Mouse (Mus musculus): ENCODE data around the gene Zfp991.
"Not testable (repeated sequence)": the region's sequence is repeated elsewhere in the genome, so short reads cannot be mapped to it uniquely, and the experiment has no call there.

Gene Zfp991

DNA sequence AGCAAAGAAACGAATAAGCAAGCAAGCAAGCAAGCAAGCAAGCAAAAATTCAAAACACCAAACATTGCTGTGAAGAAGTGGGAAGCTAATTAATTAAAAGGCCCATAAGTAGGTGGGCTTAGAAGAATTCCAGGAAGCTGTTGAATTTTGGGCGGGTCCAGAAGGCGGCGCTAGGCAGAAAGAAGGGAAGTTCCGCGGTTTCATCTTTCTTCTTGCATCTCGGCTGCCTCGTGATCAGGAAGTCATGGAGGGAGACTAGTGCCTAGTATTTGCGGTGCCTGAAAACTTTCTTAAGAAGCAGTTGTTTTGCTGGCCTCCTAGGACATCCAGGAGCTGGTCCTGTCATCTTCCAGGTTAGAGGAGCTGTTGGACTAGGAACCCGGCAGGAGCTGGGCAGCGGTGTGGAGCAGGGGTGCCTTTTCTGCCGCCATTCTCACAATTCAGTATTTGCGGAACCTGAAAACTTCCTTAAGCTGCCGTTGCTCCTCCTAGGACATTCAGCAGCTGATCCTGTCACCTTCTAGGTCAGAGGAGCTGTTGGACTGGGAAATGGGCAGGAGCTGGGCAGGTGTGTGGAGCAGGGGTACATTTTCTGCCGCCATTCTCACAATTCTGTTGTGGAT, at the start of gene Zfp991:
TSS of gene Zfp991 (plus strand) at position 202 of the 623 bp plus-strand sequence.
- not testable (repeated sequence) for DNase-seq (ENCODE audit: low spot score in 2 of 2)

DNA sequence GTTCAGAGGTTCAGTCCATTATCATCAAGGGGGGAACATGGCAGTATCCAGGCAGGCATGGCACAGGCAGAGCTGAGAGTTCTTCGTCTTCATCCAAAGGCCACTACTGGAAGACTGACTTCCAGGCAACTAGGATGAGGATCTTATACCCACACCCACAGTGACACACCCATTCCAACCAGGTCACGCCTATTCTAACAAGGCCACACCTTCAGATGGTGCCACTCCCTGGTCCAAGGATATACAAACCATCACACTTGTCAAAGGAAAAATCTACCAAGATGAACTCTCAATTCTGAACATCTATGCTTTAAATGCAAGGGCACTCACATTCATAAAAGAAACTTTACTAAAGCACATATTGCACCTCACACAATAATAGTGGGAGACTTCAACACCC, 36.2 kb upstream of the Zfp991 start:
- DNase-seq (ENCODE audit: low spot score in 2 of 2), result not testable (repeated sequence)

DNA sequence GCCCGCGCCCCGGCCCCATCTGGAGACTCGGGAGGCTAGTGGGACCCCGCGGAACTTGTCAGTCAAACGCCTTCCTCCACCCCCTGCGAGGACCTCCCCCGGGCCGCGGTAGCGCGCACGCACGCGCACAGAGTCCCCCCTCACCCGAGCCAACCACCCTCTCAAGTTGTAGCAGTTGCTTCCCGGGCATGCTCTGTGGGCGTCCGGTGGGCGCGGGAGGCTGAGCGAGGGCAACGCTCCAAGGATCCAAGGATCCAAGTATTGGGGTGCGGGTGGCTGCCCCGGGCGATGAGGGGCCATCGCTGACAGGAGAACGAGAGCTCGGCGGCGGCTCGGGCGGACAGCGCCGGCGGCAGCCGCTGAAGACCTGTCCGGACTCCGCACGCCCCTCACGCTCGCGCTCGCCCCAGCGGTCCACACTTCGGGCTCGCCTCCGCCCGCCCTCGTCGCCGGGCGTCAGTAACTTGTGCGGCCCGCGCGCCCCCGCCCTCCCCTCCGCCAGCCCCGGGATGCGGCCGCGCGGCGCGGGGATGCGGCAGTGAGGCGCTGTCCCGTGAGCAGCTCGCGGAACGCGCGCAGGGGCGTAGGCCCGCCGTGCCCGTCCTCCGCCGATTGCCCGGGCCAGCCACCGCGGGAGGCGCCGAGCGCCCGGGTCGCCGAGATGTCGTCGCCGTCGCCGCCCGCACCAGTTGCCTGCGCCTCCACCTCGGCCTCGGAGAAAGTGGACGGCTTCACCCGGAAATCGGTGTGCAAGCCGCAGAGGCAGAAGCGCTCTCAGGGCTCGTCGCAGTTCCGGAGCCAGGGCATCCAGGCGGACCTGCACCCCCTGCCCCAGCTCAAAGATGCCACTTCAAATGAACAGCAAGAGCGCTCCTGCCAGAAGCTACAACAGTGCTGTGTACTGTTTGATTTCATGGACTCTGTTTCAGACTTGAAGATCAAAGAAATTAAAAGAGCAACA, 29.9 kb upstream of the Zfp991 start:
- not testable (repeated sequence) for DNase-seq (ENCODE audit: low spot score in 2 of 2)

DNA sequence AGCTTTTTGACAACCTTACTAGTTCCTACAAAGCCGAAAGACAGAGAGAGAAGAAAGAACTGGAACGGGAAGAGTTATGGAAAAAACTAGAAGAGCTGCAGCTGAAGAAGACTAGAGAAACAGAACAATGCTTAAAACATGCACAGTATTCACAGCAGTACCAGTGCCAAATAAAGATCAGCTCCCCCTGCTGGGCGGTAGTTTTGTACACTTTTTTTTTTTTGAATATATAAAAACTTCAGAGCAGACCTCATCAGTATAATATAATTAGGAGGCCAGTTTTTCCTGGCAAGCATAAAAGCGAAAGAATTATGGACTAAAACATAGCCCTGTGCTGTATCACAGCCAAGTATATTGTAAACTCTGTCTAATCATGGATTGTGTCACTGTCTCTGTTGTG, 28.0 kb upstream of the Zfp991 start:
- not testable (repeated sequence) for DNase-seq (ENCODE audit: low spot score in 2 of 2)

DNA sequence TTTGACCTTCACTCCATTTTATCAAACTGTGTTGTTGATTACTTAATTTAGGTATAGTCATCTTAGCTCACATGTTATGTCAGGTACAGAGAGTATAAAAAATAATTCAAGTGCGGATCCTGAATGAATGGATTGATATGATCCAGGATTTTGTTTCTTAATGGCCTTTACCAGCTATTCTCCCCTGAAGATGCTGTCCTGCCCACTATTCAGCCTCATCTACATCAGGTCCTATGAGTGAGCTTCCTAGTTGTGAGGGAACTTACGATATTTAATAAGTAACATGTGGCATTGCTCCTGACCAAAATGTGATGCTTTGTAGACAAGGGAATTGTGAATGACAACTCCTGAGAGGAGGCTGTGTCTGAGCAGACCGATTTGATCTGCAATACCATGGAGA, 14.0 kb upstream of the Zfp991 start:
- DNase-seq (ENCODE audit: low spot score in 2 of 2), result not testable (repeated sequence)

DNA sequence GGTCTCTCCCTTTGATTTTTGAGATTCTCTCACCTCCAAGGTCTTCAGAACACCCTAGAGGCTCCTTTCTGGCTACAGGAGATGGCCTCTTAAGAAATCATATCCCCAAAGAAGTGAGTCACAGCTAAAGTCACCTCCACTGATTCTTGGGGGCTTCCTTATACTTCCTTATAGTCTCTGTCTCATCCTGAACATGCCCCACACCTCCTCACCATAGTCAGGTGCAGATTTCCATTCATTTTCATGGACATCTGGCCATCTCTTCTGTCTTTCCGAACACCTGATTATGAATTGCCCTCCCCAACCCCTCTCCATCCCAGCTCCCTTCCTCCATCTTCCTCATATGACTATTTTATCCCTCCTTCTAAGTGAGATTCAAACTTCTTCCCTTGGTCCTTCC, 9.6 kb upstream of the Zfp991 start:
- DNase-seq (ENCODE audit: low spot score in 2 of 2), result not testable (repeated sequence)

DNA sequence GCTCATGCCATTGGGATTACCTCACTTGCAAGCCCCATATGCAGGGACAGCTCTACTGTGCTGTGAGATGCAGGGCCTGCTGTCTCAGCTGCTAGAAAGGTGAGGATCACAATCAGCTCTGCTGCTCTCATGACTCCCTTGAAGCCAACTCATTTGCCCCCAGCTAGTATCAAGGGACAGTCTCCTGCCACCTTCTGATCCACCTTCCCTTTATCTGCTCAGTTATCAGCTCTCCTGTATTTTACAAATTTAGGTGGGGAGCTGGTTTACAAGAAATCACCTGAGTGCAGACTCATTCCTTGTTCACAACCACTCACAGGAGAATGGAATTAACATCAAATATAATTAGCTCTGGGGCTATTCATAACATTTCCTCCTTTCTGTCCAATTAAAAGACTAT, 8.0 kb upstream of the Zfp991 start:
- not testable (repeated sequence) for DNase-seq (ENCODE audit: low spot score in 2 of 2)

DNA sequence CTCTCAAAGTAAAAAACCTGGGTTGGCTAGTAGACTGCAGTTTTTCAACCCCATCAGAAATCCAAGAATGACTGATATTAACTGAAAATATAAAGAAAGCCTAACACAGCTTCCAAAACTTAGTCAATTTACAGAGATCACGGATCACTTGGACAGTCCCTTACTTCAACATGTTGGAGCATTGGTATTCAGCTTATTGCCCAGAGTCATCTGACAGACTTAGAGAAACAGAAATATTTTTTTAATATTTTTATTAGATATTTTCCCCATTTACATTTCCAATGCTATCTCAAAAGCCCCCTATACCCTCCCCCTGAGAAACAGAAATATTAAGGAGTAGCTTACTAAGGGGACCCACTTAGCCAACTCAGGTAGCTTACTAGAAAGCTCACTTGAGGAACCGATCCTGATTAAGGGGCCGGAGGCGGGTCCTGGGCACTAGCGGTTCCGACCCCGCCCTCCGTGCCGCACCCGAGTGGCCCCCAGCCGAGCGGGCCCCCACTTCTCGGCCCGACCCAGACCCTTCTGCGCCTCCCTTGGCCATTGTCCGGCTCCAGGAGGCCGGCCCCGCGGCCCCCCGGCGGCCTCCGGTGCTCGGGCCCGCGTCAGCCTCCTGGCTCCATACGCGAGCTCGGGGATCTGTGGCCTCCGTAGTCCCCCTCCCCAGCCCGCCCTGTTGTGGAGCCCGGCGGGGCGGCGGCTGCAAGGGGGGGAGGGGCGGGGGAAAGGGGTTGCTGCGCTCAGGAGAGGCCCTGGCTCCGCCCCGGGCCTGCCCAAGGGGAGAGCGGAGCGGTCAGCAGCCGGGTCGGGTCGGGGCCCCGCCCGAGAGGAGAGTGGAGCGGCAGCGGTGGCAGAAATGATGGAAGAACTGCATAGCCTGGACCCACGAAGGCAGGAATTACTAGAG, 7.2 kb upstream of the Zfp991 start:
- DNase-seq (ENCODE audit: low spot score in 2 of 2), result peak; percentile 54 to 77

DNA sequence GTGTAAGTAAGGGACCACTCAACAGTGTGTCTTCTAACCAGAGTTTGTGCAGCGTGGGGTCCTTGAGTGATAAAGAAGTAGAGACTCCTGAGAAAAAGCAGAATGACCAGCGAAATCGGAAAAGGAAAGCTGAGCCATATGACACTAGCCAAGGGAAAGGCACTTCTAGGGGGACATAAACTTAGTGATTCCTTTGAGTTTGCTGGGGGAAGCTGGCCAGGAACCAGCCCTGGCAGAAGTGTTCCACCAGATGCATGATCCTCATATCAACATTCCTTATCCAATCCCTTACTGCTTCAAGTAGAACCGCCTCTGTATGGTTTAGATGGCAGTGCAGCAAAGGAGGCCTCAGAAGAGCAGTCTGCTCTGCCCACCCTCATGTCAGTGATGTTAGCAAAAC, 6.5 kb upstream of the Zfp991 start:
- DNase-seq (ENCODE audit: low spot score in 2 of 2), result not testable (repeated sequence)

DNA sequence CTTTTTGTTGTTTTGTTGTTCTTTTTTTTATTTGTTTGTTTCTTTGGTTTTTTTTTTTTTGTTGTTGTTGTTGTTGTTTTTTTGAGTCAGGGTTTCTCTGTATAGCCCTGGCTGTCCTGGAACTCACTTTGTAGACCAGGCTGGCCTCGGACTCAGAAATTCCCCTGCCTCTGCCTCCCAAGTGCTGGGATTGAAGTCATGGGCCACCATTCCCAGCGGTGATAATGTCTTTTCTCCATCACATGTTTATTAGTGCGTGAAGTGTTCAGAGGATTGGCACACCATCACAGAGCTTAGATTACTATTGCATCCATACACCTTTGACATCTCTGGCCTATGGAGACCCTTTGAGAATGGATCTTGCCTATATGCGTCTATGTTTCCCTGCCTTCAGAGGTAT, 6.0 kb upstream of the Zfp991 start:
- DNase-seq (ENCODE audit: low spot score in 2 of 2), result peak in 1 of 2 experiments; percentile 64

DNA sequence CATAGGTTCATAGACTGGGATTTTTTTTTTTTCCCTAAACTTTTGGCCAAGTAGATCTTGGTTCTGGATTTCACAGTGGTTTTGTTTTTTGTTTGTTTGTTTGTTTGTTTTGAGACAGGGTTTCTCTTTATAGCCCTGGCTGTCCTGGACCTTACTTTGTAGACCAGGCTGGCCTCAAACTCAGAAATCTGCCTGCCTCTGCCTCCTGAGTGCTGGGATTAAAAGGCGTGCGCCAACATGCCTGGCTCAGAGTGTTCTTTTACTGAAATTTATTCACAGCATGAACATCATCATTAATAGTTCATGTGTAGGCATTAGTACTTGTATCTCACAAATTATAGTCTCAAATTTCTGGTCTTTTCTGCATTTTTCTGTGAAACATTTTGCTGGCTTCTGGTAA, 5.4 kb upstream of the Zfp991 start:
- DNase-seq (ENCODE audit: low spot score in 2 of 2), result peak in 1 of 2 experiments; percentile 59

DNA sequence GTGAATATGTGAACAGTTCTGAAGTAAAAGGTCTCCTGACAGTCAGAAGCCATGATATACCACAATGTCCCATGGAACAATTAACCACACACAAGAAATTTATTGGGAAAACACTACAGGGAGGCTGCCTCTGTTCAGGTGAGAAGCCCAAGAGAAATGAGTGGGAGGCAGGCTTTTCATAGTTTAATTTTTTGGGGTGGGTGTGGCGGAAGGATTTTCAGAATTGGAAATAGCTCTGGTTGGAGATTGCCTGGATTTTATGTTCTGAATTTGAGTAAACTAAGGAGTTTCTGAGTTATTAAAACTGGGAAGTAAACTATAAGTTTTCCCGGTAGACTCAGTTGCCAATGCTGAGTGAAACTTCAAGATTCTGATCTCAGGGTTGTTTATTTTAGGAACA, 4.7 kb upstream of the Zfp991 start:
- DNase-seq (ENCODE audit: low spot score in 2 of 2), result not testable (repeated sequence)

DNA sequence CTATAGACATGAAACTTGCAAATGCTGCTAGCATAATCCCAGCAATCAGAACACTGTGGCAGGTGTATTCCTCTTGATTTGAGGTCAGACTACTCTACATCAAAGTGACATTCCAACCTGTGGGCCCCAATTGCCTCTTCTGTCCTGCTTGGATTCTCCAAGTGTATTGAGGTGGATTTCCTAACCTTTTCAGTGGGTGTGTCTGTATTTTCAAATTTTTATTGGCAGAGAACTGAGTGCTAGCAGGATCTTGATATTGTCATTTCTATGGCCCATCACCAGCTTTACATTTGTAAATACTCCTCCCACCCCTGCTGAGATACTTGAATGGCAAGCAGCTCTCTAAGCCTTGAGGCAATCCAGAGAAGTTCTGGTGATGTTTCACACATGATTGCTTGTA, 3.7 kb upstream of the Zfp991 start:
- not testable (repeated sequence) for DNase-seq (ENCODE audit: low spot score in 2 of 2)

DNA sequence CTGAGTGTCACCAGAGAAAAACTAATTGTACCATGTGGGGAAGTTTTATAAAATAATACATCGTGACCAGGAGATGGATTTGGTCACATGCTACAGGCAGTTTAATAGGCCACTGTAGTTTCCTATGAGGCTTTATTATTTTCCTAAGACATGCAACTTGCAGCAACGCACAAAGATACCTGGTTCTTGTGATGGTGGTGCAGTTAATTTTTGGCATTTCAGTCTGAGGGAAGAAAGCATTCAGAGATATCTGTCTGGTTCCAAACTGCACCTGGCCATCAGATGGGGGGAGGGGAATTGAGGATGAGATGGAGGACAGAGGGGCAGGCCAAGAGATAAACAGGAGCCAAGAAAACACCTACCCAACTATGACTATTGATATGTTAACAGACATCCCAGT, 1.8 kb downstream of the Zfp991 start:
- not testable (repeated sequence) for DNase-seq (ENCODE audit: low spot score in 2 of 2)

DNA sequence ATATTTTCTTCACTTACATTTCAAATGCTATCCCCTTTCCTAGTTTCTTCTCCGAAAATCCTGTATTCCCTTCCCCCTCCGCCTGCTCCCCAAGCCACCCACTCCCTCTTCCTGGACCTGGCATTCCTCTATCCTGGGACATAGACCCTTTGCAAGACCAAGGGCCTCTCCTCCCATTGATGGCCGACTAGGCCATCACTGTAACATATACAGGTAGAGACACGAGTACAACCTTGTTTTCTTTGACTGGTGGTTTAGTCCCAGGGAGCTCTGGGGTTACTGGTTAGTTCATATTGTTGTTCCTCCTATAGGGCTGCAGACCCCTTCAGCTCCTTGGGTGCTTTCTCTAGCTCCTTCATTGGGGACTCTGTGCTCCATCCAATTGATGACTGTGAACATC, 9.9 kb downstream of the Zfp991 start:
- DNase-seq (ENCODE audit: low spot score in 2 of 2), result not testable (repeated sequence)

DNA sequence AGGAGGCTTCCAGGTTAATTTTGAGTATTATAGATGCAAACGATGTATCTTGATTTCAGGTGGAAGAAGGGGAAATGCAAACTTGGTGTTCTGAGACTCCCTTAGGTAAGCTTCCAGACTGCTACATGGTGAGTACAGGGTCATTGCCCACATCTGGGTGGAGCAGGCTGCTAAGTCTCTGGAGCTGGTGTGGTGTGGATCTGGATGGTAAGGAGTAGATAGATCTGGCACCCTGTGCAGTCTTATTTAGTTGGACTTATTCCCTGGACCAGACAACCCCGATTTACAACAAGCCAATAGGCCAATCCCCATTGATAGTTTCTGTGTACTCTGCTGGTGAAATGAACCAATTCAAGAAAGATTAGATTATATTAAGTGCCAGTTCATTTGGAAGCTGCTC, 33.4 kb downstream of the Zfp991 start:
- DNase-seq (ENCODE audit: low spot score in 2 of 2), result not testable (repeated sequence)

DNA sequence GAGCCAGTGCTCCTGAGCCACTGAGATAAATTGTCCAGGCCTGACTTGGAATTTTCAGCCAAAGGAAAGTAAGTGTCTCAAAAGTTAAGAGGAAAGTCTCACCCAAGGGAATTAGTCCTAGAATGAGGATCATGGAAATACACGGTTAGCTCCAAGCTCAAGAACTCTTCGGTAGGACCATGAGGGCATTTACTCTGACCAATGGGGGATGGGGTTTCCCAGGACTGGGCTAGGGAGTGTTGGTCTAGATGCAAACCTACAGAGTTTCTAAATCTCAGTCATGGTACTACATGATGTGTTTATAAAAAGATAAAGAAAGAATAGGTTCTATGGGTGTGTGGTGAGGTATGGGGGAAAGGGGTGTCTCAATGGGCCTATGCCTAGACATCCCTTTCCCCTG, 38.7 kb downstream of the Zfp991 start:
- not testable (repeated sequence) for DNase-seq (ENCODE audit: low spot score in 2 of 2)

DNA sequence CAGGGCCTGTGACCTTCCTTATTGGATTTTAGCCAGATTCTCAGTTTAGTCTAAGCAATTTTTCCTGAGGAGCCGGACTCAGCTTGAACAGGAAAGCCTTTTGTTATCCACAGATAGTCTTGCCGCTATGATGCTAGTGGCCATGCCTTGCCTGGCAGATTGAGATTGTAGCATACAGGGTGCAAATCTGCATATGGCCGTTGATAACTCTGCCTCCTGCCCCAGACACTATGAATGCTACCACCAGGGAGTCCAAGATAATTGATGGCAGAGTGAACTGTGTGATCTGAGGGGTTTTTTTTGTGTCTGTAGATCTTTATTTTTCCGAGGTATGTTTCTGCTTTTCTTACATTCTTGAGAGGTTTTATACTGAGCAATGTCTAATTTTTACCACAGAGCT, 39.7 kb downstream of the Zfp991 start:
- not testable (repeated sequence) for DNase-seq (ENCODE audit: low spot score in 2 of 2)

DNA sequence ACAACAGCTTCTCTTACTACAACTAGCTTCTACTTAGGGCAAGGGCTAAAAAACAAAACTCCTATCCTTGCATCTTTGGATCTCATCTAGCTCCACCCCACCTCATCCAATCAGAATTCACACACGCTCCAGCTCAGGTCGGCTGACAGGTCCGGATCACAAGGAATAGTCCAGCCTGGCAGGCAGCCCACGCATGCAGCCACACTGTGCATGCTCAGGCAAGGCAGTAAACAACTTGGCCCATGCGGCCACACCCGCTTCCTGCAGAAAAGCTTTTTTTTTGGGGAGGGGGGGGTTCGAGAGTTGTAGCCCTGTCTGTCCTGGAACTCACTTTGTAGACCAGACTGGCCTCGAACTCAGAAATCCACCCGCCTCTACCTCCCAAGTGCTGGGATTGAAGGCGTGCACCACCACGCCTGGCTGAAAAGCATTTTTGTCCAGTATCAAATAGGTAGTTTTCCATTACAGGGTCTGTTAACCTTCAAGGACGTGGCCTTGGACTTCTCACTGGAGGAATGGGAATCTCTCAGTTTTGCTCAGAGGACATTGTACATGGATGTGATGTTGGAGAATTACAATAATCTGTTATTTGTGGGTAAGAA, 44.5 kb downstream of the Zfp991 start:
- DNase-seq (ENCODE audit: low spot score in 2 of 2), result not testable (repeated sequence)

DNA sequence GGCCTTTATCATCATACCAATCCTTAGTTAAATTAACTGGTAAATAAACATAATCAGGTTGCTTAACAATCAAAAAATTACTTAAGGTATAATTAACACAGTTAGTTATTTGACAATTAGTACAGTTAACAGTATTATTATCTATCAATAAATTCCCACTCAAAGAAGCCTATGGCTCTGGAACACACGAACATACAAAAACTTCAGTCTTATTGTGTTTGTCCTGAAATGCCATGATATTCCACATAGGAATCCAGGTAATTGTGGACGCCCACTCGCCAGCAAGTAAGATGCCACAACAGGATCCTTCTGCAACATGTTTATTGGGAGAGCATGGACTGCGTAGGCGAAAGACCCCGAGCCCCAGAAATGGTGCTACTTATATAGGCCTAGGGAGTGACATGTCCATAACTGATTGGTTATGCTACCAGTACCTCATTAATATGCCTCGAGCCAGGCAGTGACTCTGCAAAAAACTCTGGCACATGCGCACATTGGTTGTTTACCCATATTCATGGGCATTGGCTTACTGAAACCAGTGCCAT, 49.4 kb downstream of the Zfp991 start:
- peak; percentile 16 to 59 for DNase-seq (ENCODE audit: low spot score in 2 of 2)
